Mouse (Mus musculus): ENCODE data around the gene Pfkm. TPM values are rescaled to one million over a fixed set of nuclear protein-coding genes. Genes with fewer than 3 reads are reported as not detected.

Pfkm gene
- 1,000 to 10,000 TPM; 2,927 to 3,255 (median 3,175) TPM for total RNA-seq (2022)

DNA sequence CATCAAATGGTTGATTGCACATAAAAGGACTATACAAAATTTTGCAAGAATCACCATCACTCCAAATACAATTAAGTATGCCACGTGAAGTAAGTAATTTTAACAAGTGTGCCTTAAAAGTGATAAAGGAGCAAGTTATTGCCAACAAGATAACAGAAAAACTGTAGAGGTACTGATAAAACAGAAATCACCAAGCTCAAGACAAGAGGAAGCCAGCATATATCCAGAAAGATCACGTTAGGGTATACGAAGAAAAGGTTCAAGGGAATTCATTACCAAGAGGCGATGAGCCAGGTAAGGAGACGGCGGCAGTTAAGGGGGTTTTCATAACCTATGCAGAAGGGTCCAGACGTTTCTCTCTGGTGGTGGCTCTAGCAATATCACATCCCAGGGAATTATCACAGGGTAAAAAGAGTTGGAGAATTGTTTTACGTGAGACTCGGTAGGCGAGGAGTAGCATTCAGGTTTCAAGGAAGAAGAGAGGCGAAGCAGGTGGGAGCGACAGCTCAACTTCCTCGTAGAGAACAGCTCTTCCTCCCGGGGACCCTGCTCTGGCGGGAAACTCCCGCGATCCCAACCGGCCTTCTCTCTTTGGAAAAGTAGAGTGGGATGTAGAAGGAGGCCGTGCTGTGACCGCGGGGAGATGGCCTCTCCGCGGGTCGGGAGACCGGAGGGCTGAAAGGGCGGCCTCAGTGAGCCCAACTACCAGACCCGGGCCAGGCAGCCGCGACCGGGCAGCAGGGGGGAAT is at the start of gene Pfkm:
Pfkm (plus strand) TSS at position 218 of the 749 bp plus-strand sequence.
- no peak for DNase-seq (ENCODE audit: low spot score in 2 of 2)

DNA sequence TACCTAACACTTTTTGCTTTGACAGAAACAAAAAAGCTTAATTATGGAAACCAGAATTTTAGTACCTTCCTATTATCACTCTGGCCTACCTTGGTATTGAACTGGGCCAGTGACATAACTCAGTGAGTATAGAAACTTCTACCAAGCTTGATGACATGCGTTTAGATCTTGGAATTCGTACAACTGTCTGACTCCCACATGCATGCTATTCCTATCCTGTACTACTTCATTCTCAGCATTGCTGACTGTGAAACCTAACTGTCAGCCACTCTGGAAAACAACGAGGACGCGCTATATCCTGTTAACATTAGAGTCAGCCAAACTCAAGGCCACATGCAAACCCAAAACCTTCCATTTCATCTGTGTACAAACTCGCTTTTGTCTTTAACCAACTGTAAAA is 48.4 kb upstream of the Pfkm start:
- DNase-seq (ENCODE audit: low spot score in 2 of 2): no peak

DNA sequence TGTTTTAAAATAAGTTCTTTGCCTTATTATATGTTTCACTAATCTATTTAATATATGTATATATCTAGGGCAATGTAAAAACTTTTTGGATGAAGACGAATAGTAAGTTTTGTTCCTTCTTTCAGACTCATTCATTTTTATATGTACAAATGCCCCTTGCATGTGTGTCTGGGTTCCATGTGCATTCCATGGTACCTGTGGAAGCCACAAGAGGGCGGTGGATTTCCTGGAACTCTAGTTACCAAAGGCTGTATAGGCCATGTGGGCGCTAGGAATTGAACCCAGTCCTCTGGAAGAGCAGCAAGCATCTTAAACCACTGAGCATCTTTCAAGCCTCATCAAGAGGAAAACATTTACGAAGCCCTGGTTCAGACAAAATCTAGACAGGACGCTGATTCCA is 48.0 kb upstream of the Pfkm start:
- DNase-seq (ENCODE audit: low spot score in 2 of 2): no peak

DNA sequence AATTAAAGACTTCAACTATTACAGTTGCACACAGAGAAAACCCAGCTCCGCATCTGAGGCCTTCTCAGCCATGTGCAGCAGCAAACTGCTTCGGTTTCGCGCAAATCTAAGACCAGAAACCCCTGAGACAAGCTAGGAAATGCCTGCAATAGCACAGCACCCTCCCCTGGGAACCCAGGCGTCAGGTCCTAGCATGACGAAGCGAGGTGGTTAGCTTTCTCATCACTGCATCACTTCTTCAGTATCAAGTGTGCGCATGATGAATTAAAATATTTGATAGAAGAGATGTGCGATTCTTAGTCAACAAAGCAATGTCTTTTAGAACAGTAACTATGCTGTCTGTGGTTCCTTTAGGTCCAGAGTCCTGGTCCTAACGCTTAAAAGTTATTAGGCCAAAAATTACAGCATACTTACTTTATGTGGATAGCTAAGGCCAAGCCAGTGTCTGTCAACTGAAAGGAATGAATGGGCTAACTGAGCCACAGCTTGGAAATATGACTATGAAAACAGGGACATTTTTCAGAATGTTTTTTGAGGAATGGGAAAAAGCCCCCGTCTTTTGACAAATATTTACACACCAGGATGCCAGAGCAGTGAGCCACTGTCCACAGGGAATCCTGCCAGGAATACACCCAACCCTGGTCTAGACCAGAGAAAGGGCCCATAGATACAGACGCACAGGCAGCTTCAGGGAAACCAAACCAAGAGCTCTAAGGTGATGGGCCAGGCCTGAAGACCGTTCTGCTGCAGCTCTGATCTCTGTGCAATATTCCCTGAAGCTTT is 43.3 kb upstream of the Pfkm start:
- DNase-seq (ENCODE audit: low spot score in 2 of 2): no peak

DNA sequence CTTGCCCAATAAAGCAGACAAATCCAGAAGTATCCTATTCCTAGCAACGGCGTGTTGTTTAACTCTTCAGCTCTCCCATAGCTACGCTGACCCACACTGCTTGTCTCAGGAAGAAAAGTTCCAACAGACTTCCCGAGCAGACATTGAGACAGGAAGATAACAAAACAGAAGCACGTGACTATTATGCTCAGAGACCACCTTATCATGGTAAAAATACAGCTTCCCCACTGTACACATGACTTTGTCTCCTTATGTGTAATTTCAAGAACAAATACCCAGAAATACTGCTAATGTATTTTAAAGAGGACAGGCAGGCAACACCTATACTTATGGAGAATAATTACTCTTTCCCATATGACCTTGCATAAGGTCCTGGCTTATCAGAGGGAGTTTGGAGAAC is 40.7 kb upstream of the Pfkm start:
- DNase-seq (ENCODE audit: low spot score in 2 of 2): no peak

DNA sequence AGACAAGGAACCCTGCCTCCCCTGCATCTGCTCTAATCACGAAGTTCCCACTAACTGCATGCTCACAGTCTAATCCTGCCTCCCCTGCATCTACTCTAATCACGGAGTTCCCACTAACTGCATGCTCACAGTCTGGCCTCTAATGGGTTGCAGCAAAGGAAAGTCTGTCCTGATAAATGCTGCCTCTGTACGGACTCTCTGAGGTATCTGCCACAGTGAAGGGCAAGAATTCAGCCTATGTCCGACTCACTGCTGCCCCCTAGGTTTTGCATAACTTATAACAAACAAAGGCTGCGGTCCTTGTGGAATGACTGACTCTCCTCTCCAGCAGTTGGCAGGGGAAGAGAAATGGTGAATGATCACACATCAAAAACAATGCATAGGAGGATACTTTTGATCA is 37.1 kb upstream of the Pfkm start:
- DNase-seq (ENCODE audit: low spot score in 2 of 2): no peak

DNA sequence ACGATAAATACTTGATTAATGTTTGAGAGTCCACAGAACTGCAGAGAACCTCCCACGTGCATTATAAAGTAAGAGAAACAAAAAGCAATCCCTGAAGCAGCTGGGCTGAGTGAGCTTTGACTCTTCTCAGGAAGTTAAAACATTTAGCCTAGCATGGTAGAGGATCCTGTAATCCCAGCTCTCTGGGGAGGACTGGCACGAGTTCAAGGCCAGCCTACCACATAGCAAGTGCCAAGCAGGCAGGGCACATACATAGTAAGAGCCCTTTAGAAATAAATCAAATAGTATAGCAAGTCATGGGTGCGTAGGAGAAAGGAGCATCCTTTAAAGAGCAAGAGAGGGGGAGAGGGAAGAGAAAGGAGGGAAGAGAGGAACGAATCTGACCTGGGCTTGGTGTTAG is 26.5 kb upstream of the Pfkm start:
- no peak for DNase-seq (ENCODE audit: low spot score in 2 of 2)

DNA sequence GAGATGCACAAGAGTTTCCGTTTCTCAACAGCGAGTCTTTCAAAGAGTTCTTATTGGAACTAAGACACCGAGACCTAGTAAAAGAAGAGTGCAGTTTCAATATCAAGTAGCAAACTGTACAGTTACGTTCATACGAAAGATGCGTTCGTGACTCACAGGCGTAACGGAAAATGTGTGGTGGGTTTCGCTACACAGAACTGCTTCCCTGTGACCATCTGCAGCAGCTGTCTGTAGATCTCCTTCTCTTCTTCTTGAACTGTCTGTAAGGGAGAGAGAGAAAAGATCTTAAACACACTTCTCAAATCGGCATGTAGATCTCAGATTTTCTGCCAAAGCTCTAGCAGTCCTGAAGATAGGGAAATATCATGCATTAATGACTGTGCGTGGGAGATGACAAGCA is 25.8 kb upstream of the Pfkm start:
- DNase-seq (ENCODE audit: low spot score in 2 of 2): no peak

DNA sequence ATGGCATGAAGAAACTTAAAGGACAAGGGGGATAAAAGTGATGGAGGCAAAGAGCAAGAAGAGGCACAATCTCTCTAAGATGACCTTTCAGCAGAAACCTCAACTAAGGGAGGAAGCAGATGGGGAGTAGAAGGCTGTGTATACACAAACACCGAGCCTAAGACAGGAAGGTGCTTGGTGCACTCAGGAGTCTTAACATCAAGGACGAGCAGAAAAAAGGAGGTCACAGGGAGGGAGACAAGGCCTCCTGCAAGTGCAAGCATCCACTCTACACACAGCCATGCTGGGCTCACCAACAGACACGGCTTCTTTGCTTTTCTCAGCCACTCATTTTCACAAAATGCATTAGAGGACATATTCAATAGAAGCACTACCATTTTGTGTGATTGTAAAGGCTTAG is 24.9 kb upstream of the Pfkm start:
- no peak for DNase-seq (ENCODE audit: low spot score in 2 of 2)

DNA sequence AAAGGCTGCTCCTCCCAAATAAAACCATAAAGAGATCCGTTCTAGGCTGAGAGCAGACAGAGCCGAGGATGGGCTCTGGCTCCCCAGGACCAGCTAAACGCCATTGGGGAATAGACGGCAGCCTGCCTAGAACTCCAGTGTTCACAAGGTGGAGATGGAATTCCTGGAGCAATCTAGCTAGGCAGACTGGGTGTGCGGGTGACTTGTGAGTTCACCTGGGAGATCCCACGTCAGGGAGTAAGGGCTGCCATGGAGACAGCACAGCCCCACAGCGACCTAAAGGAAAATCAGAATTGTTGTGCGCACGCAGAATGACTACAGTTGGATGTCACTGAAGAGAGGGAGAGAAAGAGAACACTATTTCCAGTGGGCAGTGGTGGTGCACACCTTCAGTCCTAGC is 23.9 kb upstream of the Pfkm start:
- DNase-seq (ENCODE audit: low spot score in 2 of 2): no peak

DNA sequence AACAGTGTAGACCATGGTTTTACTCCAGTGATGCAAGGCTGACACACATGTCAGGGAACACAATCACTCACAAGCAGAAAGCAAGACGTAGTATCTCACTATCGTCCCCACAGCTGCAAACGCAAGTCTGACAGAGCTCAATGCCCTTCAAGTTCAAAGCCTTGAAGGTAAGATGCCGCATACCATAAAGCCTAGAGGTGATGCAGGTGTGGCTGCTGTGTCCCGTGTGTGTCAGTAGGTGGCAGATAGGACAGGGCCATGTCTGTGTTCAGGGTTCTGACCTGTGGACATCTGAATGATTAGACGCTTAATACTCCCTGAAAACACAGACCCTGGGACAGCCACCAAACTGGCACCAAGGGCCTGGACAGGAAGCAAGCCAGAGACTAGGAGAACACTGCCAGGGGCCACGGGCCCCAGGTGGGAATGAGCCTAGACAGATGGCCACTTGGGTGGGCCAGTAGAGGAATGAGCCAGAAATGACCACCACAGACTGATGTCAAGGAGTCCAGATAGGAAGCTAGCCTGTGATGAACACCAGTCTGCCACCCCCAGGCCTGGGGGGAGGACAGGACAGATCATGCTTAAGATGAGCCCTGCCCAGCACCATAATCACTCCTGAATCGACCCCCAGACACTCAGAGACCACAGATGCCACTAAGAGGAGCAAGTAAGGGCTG is 22.7 kb upstream of the Pfkm start:
- no peak for DNase-seq (ENCODE audit: low spot score in 2 of 2)

DNA sequence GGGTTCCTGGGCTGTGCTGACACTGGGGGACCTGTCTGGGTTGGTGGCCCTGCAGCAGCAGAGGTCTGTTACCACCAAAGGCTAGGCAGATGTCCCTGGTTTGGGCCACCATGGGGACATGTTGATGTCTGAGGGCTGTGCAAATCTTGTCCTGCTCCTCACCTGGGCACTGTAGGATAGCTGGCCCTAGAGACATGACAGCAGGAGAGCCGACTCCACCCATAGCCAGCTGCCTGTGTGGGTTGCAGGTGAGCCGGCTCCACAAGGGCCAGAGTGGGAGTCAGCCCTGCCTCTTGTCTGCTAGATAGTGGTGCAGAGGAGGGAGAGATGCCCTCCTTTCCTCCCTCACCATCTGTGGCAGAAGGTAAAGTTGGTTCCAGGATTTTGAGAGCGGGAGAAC is 22.0 kb upstream of the Pfkm start:
- no peak for DNase-seq (ENCODE audit: low spot score in 2 of 2)

DNA sequence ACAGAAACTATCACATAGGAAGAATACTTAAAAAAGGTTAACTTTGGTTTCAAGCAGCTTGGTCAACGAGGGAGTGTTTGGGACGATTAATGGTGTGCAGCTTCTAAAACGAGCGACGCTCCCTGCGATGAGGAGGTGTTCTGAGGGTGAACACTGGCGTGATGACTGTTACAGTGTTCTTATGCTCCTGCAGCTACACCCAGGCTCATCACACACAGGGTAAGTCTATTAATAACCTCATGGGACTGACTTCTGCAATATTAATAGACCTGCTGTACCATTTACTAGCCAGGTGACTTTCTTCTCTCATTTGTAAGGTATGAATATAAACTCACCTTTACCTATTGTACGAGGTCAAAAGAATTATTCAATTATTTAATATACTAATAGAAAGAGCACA is 17.9 kb upstream of the Pfkm start:
- no peak for DNase-seq (ENCODE audit: low spot score in 2 of 2)

DNA sequence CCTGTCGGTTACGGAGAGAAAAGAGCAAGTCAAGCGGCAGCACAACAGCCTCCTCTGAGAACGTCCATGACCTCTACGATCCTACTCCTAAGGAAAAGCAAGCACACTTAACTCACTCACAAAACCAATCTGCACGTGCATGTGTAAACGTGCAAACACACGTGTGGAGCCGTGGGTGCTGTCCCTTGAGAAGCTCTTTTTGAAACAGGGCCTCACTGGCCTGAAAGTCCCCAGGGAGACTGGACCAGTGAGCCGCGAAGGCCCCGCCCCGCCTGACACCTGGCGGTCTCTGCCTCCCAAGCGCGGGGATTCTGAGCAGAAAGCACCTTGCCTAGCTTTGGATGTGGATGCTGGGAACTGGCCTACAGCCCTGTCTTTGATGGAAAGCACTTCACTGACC is 17.4 kb upstream of the Pfkm start:
- no peak for DNase-seq (ENCODE audit: low spot score in 2 of 2)

DNA sequence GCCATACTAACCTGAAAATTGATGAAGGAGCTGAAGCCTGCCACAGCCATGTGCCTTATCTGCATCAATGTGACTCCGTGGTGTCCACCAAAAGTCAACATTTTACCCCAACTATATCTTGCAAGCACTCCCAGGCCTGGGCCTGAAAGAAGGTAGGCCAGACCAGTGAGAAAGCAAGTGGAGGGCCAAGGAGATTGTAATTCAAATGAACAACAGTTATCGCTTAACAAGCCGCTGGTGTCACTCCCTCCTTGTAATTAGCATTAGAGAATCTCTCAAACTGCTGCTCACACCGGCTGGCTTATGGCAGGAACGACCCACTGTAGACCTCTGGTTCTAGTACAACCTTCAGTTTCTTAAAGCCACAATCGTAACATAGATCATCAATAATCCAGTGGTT is 15.5 kb upstream of the Pfkm start:
- DNase-seq (ENCODE audit: low spot score in 2 of 2): no peak

DNA sequence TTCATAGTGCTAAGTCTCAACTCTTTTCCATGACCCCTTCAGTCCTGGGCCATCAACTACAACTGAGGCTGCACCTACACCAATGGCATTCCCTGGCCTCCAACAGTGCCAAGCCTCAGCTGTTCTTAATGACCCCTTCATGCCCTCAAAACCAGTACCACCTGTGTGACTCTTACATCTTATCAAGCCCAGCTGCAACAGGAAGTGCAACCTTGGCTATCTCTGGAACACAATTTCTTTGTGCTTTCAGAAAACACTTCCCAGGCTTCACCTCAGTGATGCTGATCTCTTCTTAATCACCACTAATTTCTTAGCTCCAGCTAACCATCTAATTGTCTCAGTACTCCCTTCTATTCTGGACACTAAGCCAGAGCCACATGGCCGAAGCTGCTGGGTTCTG is 3.5 kb upstream of the Pfkm start:
- no peak for DNase-seq (ENCODE audit: low spot score in 2 of 2)

DNA sequence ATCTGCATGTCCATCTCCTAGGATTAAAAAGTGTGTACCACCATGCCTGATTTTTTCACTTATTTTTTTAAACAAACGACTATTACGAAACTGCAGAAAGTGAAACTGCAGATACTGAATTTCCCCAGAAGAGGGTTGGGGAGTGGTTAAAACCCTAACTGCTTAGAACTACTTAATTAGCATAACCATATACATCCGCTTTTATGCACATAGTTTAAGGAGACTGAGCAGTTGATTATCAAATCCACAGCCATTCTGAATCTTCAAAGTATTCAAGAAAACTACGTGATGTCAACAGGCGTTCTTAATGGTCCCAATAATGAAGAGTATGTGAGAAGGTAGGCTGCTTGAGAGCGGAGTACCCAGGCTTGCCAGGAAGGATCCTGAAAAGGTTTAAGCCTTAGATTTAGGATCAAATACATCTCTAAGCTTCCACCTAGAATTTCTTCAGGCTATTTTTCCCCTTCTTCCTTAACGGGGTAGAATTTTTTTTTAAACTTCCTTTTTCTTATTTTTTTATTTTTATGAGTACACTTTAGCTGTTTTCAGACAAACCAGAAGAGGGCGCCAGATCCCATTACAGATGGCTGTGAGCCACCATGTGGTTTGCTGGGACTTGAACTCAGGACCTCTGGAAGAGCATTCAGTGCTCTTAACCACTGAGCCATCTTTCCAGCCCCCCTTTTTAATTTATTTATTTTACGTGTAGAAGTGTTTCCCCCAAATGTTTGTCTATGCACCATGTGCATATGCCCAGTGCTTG is 2.8 kb upstream of the Pfkm start:
- no peak for DNase-seq (ENCODE audit: low spot score in 2 of 2)

DNA sequence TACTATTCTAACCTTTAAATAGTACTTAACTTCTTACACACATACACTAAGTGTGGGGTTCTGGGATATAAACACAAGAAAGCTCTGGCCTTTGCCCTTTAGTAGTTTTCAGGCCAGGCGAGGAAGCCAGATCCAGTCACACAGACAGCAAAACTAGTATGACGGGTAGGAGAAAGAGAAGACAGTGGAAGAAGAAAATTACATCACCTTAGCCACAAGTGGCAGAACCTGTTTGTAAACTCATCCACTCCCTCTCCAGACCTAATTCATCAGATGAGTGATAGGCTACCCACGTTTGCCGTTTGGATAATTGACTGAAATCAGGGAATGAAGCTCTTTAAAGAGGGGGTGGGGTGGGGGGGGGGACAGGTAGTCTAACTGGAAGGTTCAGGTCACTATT is 548 bp upstream of the Pfkm start:
- no peak for DNase-seq (ENCODE audit: low spot score in 2 of 2)

DNA sequence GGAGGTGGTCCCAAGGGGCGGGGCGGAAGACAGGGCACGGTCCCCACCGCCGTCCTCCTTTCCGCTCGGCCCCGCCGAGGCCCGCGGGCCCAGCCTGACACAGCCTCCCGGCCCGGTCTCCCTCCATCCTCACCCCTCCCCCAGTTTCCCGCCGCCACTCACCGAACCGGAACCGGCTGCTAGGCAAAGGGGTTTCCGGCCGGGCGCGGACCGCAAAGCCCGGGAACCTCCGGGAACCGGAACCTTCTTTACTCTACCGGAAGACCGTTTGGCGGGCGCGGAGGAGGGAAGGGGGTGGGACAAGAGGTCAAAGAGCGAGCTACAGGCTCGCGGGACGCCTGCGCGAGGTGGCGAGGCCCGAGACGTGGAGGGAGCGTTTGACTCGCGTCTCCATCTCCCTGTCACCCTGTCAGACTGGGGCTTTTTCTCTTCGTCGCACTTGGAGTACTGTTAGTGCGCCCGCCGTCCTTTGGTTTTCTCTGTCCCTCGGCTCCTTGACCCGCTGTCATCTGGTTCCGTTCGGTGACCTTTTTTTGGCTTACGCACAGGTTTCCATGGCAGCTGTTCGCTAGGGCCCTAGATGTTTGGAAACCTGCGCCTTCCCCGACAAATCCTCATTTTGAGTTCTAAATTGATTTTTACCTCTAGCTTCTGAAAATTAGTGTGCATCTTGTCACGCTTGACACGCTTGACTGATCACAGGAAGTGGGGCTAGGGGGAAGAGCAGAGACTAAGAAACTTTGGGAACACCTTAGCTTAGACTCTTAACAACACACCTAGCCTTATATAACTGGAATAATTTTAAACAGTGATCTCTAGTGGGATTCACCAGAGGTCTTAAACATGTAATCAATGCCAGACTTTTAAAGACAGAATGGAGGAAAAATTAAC is 977 bp downstream of the Pfkm start, which contains the start of gene Senp1:
Senp1 (minus strand) TSS at position 624 of the 891 bp plus-strand sequence.
- peak; percentile 78 to 86 for DNase-seq (ENCODE audit: low spot score in 2 of 2)

DNA sequence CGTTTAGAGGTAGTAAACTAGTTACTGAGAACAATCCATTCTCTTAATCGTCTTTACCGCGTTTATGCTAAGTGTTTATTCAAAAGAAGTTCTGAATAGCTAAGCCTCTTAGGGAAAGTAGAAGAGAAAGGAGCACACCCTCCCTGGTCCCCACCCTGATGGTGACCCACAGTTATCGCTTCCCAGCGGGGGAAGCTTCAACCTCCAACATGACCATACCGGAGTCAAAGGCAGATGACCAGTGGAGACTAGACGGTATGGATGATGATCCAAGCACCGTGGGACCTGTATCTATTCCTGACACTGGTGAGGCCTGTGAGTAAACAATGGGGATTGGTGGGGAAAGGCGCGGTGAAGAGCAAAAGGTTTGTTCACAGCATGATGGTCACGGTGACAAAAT is 2.5 kb downstream of the Pfkm start:
- no peak for DNase-seq (ENCODE audit: low spot score in 2 of 2)

DNA sequence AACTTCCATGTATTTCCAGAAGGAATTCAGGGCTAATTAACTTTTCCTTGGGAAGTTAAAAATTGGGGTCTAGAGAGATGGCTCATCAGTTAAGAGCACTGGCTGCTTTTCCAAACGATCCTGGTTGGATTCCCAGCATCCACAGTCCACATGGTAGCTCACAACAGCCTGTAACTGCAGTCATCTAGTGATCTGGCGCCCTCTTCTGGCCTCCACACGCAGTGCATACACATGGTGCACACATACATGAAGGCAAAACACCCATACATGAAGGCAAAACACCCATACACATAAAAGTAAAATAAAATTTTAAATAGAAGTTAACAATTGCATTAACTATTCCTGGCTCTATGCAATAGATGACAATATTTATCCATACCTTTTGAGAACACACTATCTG is 4.6 kb downstream of the Pfkm start:
- DNase-seq (ENCODE audit: low spot score in 2 of 2): no peak

All from gastrocnemius, adult 8-10 months (tissue).